Mouse (Mus musculus): Measurements from ENCODE around the gene Nemp1. TPM values are rescaled to one million over a fixed set of nuclear protein-coding genes. Genes with fewer than 3 reads are reported as not detected.
A peak's percentile ranks its signal among the peaks of the same experiment; 100 is the strongest.

The Nemp1 gene
- polyA plus RNA-seq (2015; fragmentation: Nextera tagmentation; extraction: Ambion mirVana): 7.8 and 8.9 TPM in 2 replicates

- peak within 1 kb of the TSS; percentile 78 for H3K4me3 ChIP-seq
- H3K36me3 ChIP-seq: peaks cover 7% of the 10 kb centered on the region; the same call in 1 of the 2 replicates
- H3K27me3 ChIP-seq: no peaks in the 10 kb centered on the region
- no peaks in the 10 kb centered on the region for H3K9me3 ChIP-seq (replicated peaks)
- H3K4me2 ChIP-seq: peak within 1 kb of the TSS; percentile 85
- peak within 1 kb of the TSS; percentile 89 for H3K9ac ChIP-seq
- peaks cover 66% of the 10 kb centered on the region for H3K4me1 ChIP-seq (replicated peaks)
- whole genome bisulfite sequencing: 1% methylated on average over 65 of the region's 73 CpGs
- peak within 1 kb of the TSS; percentile 99 for H3K27ac ChIP-seq
- peak; percentile 71 for ATAC-seq (replicated peaks; ENCODE audit: insufficient number of reproducible peaks, insufficient read depth, low FRiP score, low read depth)
Measured at GRCm38 (mm10) chr10:127666501-127667268, at the start of gene Nemp1. TSS of gene Nemp1 (plus strand) at chr10:127666901.

- no peak overlapping the region for H3K4me2 ChIP-seq
- no peaks in the 10 kb centered on the region for H3K36me3 ChIP-seq
- peaks cover 2% of the 10 kb centered on the region; the same call in 1 of the 2 replicates for H3K27me3 ChIP-seq
- WGBS: 49% methylated on average over 4 of the region's 4 CpGs
- H3K9me3 ChIP-seq (replicated peaks): no peaks in the 10 kb centered on the region
- no peak overlapping the region for H3K4me3 ChIP-seq
- H3K4me1 ChIP-seq (replicated peaks): peaks cover 70% of the 10 kb centered on the region
- peak overlapping the region; percentile 16; the same call in 1 of the 2 replicates for H3K27ac ChIP-seq
- no peak for ATAC-seq (replicated peaks; ENCODE audit: insufficient number of reproducible peaks, insufficient read depth, low FRiP score, low read depth)
- no peak overlapping the region for H3K9ac ChIP-seq
Measured at GRCm38 (mm10) chr10:127617294-127617693, 49.4 kb upstream of the Nemp1 start.

- H3K27me3 ChIP-seq: peaks cover 2% of the 10 kb centered on the region; the same call in 1 of the 2 replicates
- H3K36me3 ChIP-seq: no peaks in the 10 kb centered on the region
- H3K27ac ChIP-seq: peak overlapping the region; percentile 43
- peaks cover 72% of the 10 kb centered on the region for H3K4me1 ChIP-seq (replicated peaks)
- ATAC-seq (replicated peaks; ENCODE audit: insufficient number of reproducible peaks, insufficient read depth, low FRiP score, low read depth): no peak
- H3K4me2 ChIP-seq: peak overlapping the region; percentile 89
- H3K9me3 ChIP-seq (replicated peaks): no peaks in the 10 kb centered on the region
- peak overlapping the region; percentile 62 for H3K4me3 ChIP-seq
- WGBS: 26% methylated on average over 6 of the region's 6 CpGs
- H3K9ac ChIP-seq: no peak overlapping the region
Measured at GRCm38 (mm10) chr10:127618173-127618572, 48.5 kb upstream of the Nemp1 start.

- no peak for ATAC-seq (replicated peaks; ENCODE audit: insufficient number of reproducible peaks, insufficient read depth, low FRiP score, low read depth)
- peak overlapping the region; percentile 92 for H3K27ac ChIP-seq
- 44% methylated on average over 8 of the region's 8 CpGs for WGBS
- no peaks in the 10 kb centered on the region for H3K9me3 ChIP-seq (replicated peaks)
- H3K36me3 ChIP-seq: no peaks in the 10 kb centered on the region
- H3K27me3 ChIP-seq: peaks cover 2% of the 10 kb centered on the region; the same call in 1 of the 2 replicates
- H3K4me3 ChIP-seq: peak overlapping the region; percentile 62
- H3K4me1 ChIP-seq (replicated peaks): peaks cover 67% of the 10 kb centered on the region
- peak overlapping the region; percentile 89 for H3K4me2 ChIP-seq
- H3K9ac ChIP-seq: 0 out of 2 replicates have a peak overlapping the region, but pooled peaks have one; percentile 12
Measured at GRCm38 (mm10) chr10:127619119-127619721, 47.5 kb upstream of the Nemp1 start.

GRCm38 (mm10) chr10:127619941-127620405 lies 46.7 kb upstream of the Nemp1 start:
- peaks cover 59% of the 10 kb centered on the region for H3K4me1 ChIP-seq (replicated peaks)
- peak overlapping the region; percentile 92 for H3K27ac ChIP-seq
- ATAC-seq (replicated peaks; ENCODE audit: insufficient number of reproducible peaks, insufficient read depth, low FRiP score, low read depth): no peak
- peak overlapping the region; percentile 69 for H3K9ac ChIP-seq
- peak overlapping the region; percentile 89 for H3K4me2 ChIP-seq
- H3K27me3 ChIP-seq: peaks cover 2% of the 10 kb centered on the region; the same call in 1 of the 2 replicates
- peak overlapping the region; percentile 62 for H3K4me3 ChIP-seq
- no peaks in the 10 kb centered on the region for H3K36me3 ChIP-seq
- 11% methylated on average over 12 of the region's 12 CpGs for WGBS
- no peaks in the 10 kb centered on the region for H3K9me3 ChIP-seq (replicated peaks)

GRCm38 (mm10) chr10:127620406-127621190 lies 46.1 kb upstream of the Nemp1 start, which contains the start of gene Lrp1:
TSS of gene Lrp1 (minus strand) at chr10:127621148.
- H3K27me3 ChIP-seq: peaks cover 2% of the 10 kb centered on the region; the same call in 1 of the 2 replicates
- H3K9me3 ChIP-seq (replicated peaks): no peaks in the 10 kb centered on the region
- peak within 1 kb of the TSS; percentile 92 for H3K27ac ChIP-seq
- peak within 1 kb of the TSS; percentile 89 for H3K4me2 ChIP-seq
- WGBS: 3% methylated on average over 26 of the region's 32 CpGs
- peak within 1 kb of the TSS; percentile 62 for H3K4me3 ChIP-seq
- peak; percentile 48 for ATAC-seq (replicated peaks; ENCODE audit: insufficient number of reproducible peaks, insufficient read depth, low FRiP score, low read depth)
- no peaks in the 10 kb centered on the region for H3K36me3 ChIP-seq
- peak within 1 kb of the TSS; percentile 69 for H3K9ac ChIP-seq
- peaks cover 53% of the 10 kb centered on the region for H3K4me1 ChIP-seq (replicated peaks)

GRCm38 (mm10) chr10:127621191-127622056 lies 45.3 kb upstream of the Nemp1 start:
- WGBS: under 1% methylated on average over 36 of the region's 39 CpGs
- Histone ChIP-seq H3K4me2 (peak overlapping the region; percentile 89), H3K27ac (peak overlapping the region; percentile 92), H3K4me3 (peak overlapping the region; percentile 62), H3K9me3 (replicated peaks) (no peaks in the 10 kb centered on the region), H3K36me3 (no peaks in the 10 kb centered on the region), H3K9ac (peak overlapping the region; percentile 69), H3K27me3 (peaks cover 2% of the 10 kb centered on the region; the same call in 1 of the 2 replicates), H3K4me1 (replicated peaks) (peaks cover 45% of the 10 kb centered on the region)
- ATAC-seq (replicated peaks; ENCODE audit: insufficient number of reproducible peaks, insufficient read depth, low FRiP score, low read depth): peak; percentile 87

- Histone ChIP-seq H3K9ac (peak overlapping the region; percentile 69), H3K27ac (peak overlapping the region; percentile 92), H3K9me3 (replicated peaks) (no peaks in the 10 kb centered on the region), H3K4me2 (peak overlapping the region; percentile 89), H3K27me3 (peaks cover 2% of the 10 kb centered on the region; the same call in 1 of the 2 replicates), H3K4me1 (replicated peaks) (peaks cover 40% of the 10 kb centered on the region), H3K4me3 (peak overlapping the region; percentile 62), H3K36me3 (no peaks in the 10 kb centered on the region)
- 2% methylated on average over 13 of the region's 13 CpGs for WGBS
- peak; percentile 37; the same call in 1 of the 2 replicates for ATAC-seq (replicated peaks; ENCODE audit: insufficient number of reproducible peaks, insufficient read depth, low FRiP score, low read depth)
Measured at GRCm38 (mm10) chr10:127622057-127622392, 44.7 kb upstream of the Nemp1 start.

- no peaks in the 10 kb centered on the region for H3K36me3 ChIP-seq
- no peak overlapping the region for H3K9ac ChIP-seq
- ATAC-seq (replicated peaks; ENCODE audit: insufficient number of reproducible peaks, insufficient read depth, low FRiP score, low read depth): no peak
- H3K27me3 ChIP-seq: peaks cover 2% of the 10 kb centered on the region; the same call in 1 of the 2 replicates
- no peak overlapping the region for H3K4me3 ChIP-seq
- H3K4me2 ChIP-seq: peak overlapping the region; percentile 89; the same call in 1 of the 2 replicates
- peaks cover 33% of the 10 kb centered on the region for H3K4me1 ChIP-seq (replicated peaks)
- H3K9me3 ChIP-seq (replicated peaks): no peaks in the 10 kb centered on the region
- peak overlapping the region; percentile 92; the same call in 1 of the 2 replicates for H3K27ac ChIP-seq
- 69% methylated on average over 4 of the region's 4 CpGs for WGBS
Measured at GRCm38 (mm10) chr10:127622661-127623060, 44.0 kb upstream of the Nemp1 start.

Measured in heart, embryonic 15.5 days (tissue).